Mouse (Mus musculus): ENCODE results near the gene Nvl.
A peak's percentile ranks its signal among the peaks of the same experiment; 100 is the strongest.

Nvl gene

DNA sequence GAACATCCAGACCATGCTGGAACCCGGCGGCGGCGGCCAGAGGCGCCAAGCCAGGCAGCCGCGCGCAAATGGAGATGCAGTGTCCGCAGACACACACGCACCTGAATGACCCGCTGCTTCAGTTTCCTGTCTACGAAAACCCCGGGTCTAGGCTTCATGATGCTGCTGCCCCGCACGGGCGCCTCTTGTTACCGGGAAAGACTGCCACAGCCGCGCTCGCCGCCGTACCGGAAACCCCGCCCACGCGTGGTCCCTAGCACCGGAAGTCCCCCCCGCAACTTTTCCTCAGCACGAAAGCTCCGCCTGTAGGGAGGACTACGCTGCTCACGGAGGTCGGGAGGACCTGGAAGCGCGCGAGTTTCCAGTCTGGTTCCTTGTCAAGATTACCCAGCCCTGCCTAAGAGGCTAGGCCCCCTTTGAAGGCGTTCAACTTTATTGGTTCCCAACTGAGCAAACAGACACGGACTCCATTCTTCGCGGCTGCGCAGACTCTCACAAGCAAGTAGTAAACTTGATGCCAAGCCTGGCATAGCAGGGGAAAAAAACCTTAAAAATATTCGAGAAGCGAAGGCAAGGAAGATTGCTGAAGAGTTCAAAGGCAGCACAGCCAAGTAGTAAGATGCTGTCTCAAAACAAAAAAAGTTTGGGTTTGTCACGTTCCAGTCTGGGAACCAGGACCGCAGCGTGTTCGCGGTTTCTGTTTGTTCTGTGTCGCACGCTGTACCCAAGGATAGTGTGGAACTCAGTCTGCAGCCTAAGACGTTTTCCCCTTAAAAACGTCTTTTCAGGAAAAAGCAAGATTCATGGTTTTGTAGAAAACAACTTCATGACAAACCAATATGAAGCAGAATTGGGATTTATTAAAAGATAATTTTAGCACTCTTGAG, at the start of gene Nvl, which contains the start of gene Cnih4:
Gene Nvl (minus strand): TSS at position 255 of the 887 bp plus-strand sequence.
Gene Cnih4 (plus strand): TSS at position 744 of the 887 bp plus-strand sequence.
- ATAC-seq (ENCODE audit: low TSS enrichment) = peak; percentile 98

DNA sequence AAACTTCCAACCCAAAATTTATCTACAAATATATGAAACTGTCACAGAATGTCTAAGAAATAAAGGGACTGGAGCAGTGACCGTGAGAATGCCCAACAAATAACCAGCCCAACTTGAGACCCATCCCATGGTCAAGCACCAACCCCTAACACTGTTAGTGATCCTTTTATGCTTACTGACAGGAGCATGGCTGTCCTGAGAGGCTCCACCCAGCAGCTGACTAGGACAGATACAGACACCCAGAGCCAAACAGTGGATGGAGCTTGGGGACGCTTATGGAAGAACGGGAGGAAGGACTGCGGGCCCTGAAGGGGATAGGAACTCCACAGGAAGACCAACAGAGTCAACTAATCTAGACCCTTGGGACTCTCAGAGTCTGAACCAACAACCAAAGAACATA, 44.9 kb upstream of the Nvl start:
- no peak for ATAC-seq (ENCODE audit: low TSS enrichment)

GRCm38 (mm10) chr1:181170210-181170609, 26.2 kb upstream of the Nvl start:
- no peak for ATAC-seq (ENCODE audit: low TSS enrichment)

DNA sequence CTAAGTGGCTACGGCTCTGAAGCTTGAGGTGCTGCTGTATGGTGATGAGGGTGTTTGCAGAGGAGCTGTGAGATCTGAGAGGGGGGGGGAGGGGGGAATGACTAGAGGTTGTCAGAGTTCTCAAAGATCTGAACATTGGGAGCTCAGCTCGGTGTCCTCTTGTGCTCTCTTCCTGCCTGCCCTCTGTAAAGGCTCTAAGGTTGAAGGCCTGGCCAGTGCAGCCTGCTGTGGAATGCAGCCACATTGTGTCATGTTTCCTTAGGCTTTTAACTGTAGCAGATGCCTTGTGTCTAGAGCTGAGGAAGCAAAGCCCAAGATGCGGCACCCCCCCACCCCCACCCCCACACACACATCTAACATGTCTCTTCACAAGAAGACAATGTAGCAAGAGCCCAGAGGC, 24.4 kb upstream of the Nvl start:
- no peak for ATAC-seq (ENCODE audit: low TSS enrichment)

DNA sequence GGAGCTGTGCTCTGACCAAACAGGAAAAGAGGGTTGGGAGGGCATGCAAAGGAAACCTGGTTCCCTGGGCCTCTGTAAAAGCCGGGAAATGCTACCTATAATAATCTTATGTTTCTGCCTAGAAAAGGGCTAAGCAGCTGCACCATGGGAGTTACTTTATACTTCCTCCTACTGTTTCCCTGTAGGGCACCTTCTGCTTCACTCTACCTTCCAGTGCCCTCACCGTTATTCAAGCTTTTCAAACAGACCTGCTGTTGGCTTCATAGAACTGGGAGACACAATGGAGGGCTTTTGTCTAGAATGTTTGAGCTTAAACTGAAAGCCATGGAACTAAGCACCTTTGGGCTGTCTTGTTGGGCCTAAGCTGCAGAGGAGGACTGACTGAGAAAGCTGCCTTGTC, 23.8 kb upstream of the Nvl start:
- no peak for ATAC-seq (ENCODE audit: low TSS enrichment)

DNA sequence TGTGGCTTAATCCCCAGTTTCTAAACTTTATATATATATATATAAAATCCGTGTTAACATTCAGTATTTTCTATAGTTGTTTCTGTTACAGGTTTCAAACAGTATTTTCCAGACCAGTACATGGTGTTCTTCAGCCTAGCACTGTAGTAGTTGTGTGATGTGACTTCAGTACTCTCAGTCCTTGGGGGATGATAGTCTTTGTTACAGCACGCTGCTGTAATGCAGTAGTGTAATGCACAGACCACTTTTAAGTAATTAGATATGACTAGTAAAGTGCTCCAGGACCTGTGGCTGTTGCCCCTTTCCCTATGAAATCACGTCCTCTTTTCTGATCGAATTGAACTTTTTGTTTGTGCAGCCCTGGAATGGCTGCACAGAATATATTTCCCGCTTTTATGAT, 7.5 kb upstream of the Nvl start:
- no peak for ATAC-seq (ENCODE audit: low TSS enrichment)

DNA sequence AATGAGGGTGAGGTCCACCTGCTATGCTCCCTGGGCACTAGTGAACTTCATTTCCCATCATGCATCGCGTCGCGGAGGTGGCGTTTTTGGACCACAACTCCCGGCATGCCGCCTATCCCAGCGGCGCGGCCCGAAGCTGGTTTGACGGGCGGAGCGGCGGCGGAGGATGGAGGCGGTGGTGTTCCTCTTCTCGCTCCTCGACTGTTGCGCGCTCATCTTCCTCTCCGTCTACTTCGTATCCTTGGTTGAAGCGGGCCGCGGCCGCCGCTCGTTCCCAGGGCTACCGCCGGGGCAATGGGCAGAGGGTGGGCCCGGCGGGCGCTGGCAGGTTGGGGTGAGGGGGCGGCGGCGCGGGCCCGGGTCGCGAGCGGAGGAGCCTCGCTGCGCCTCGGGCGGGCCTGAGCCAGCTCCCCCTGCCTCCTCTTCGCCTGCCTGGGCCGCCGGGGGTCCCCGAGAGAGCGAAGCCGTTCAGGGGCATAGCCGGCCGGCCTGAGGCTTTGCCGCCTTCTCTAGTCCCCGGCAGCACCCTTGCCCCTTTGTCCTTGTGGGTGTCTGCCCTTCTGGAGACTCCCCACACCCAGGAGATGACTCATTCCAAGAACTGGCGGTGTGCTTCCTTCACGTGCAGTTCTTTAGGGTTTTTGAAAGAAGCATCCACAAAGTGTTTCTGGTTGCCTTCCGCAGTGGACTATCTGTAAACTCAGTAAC, 7.0 kb upstream of the Nvl start:
- ATAC-seq (ENCODE audit: low TSS enrichment) = peak; percentile 95

DNA sequence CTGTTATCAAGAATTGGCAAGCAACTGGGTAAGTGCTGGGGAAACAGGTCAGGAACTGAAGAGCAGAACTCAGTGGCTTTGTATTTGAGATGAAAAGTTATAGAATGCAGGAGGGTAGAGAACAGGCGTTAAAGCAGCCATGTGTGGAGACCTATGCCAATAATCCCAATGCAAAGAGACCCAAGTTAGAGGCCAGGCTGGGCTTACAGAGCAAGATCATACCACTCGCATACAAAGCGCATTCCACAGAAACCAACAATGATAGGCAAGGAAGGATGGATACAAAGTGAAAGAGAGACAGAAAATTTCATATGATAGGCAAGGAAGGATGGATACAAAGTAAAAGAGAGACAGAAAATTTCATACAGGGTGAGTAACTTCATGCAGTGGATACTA, 6.4 kb upstream of the Nvl start:
- 0 out of 2 replicates have a peak, but pooled peaks have one; percentile 8 for ATAC-seq (ENCODE audit: low TSS enrichment)

- no peak for ATAC-seq (ENCODE audit: low TSS enrichment)
Measured at GRCm38 (mm10) chr1:181149373-181150017, 5.5 kb upstream of the Nvl start.

DNA sequence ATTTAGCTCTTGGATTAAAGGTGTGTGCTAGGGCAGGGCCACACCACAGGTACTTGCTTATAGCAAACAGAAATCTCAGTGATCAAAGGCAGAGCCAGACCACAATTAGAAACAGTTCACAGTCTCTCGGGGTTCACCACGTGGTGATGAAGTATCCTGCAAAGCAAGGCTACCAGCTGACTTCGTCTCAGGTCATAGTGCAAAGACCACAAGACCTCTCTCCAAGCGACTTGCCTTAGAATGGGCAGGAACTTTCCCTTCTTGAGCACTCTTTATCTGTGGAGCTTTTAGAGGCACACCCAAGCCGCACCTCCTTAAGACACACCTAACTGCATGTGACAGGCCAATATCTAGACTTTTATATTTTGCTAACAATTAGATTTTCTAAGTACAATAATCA, 4.5 kb upstream of the Nvl start:
- ATAC-seq (ENCODE audit: low TSS enrichment) = no peak

DNA sequence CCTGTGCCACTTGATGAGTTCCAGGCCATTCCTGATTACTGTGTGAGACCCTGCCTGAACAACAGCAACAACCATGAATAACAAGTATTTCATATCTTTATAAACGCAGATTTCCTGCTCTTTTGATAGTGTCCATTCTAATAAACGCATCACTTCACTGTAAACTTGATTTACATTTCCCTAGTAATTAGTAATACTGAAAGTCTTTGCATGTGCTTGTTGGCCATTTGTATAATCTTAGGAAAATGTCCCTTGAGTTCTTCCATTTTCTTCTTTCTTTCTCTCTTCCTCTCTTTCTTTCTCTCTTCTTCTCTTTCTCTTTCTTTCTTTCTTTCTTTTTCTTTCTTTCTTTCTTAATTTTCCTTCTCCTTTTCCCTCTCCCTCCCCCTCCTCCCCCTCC, 2.2 kb upstream of the Nvl start:
- ATAC-seq (ENCODE audit: low TSS enrichment) = no peak

DNA sequence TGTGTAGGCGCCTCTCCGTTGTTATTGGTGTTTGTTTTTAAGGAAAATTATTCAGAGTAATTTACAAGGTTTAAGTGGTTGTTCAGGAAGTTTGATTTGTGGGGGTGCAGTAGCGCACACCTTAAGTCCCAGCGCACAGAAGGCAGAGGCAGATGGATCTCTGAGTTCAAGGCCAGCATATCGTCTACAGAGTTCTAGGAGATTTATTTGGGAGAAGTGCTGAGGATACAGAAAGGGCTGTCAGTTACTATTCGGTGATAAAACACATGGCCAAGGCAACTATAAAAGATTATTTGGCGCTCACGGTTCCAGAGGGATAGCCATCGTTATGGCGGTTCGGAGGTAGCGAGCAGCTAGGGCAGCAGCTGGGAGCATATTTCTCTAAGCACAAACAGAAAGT, 962 bp upstream of the Nvl start:
- no peak for ATAC-seq (ENCODE audit: low TSS enrichment)

DNA sequence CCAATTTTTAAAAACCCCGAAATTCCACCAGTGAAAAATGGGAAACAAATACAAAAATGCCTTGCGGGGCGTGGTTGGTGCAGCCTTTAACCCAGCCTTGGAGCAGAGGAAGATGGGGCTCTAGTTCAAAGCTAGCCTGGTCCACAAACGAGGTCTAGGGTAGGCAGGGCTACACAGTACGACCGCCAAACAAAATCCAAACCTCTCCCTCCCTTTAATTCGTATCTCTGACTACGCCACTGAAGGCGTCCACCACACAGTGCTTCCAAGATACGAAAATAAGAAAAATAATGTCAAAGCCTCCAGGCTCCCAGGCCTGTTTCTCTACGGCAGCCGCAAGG, 425 bp downstream of the Nvl start:
- ATAC-seq (ENCODE audit: low TSS enrichment) = peak; percentile 31; the same call in 1 of the 2 replicates

GRCm38 (mm10) chr1:181138730-181139129, 5.3 kb downstream of the Nvl start:
- no peak for ATAC-seq (ENCODE audit: low TSS enrichment)

DNA sequence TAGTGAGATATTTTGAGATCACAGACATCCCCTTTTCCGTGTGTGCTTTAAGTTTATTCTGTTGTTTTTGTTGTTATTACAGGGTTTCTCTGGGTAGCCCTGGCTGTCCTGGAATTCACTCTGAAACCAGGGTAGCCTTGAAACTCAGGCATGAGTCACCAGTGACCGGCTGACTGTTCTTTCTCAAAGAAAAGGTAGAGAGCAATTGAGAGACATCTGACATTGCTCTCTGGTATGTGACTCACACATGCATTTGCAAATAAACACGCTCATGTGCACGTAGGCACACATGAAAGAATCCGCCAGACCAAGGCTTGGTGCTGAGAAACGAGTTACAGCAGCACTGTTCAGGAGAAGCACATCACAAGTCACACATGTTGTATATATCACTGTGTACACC, 12.1 kb downstream of the Nvl start:
- ATAC-seq (ENCODE audit: low TSS enrichment) = no peak

GRCm38 (mm10) chr1:181126766-181127165, 17.2 kb downstream of the Nvl start:
- ATAC-seq (ENCODE audit: low TSS enrichment) = no peak

GRCm38 (mm10) chr1:181125916-181126315, 18.1 kb downstream of the Nvl start:
- no peak for ATAC-seq (ENCODE audit: low TSS enrichment)

GRCm38 (mm10) chr1:181124145-181124544, 19.9 kb downstream of the Nvl start:
- no peak for ATAC-seq (ENCODE audit: low TSS enrichment)

GRCm38 (mm10) chr1:181117112-181117511, 26.9 kb downstream of the Nvl start:
- no peak for ATAC-seq (ENCODE audit: low TSS enrichment)

GRCm38 (mm10) chr1:181090048-181090447, 54.0 kb downstream of the Nvl start:
- ATAC-seq (ENCODE audit: low TSS enrichment) = 0 out of 2 replicates have a peak, but pooled peaks have one; percentile 6

- ATAC-seq (ENCODE audit: low TSS enrichment) = no peak
Measured at GRCm38 (mm10) chr1:181084021-181084420, 60.0 kb downstream of the Nvl start.

DNA sequence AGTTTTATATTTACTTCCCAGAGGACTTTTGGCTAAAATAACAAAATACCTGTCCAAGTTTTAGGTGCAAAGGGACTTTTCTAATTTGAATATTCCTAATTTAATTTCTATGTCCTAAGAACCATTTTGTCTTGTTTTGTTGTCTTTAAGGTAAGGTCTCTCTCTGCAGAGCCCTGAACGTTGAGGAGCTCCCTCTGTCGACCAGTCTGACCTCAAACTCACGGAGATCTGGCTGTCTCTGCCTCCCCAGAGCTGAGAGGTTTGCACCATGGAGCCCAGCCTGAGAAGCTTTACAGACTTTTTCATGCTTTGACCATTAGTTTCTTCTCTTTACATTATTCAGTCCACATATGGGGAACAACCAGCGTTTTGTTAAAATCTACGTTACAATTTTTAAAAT, 70.9 kb downstream of the Nvl start:
- ATAC-seq (ENCODE audit: low TSS enrichment) = no peak

DNA sequence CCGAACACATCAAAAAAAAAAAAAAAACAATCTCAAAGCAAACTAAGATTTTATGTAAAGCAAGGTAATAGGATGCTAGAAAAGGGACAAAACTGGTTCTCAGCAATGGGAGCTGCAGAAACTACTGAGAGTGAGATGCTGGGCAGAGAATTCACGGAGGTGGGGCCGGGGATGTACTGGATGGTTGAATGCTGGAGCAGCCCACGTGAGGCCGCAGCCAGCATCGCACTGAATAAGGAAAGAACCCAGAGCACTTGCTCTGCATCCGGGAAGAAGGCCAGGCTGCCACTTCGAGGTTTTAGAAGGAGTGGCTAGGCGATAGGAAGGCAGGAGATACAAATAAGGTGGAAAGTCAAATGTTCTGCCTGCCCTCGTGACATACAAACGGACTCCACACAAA, 74.3 kb downstream of the Nvl start:
- peak; percentile 96 for ATAC-seq (ENCODE audit: low TSS enrichment)
